Mouse (Mus musculus): ENCODE results near the gene Zscan5b.

DNA sequence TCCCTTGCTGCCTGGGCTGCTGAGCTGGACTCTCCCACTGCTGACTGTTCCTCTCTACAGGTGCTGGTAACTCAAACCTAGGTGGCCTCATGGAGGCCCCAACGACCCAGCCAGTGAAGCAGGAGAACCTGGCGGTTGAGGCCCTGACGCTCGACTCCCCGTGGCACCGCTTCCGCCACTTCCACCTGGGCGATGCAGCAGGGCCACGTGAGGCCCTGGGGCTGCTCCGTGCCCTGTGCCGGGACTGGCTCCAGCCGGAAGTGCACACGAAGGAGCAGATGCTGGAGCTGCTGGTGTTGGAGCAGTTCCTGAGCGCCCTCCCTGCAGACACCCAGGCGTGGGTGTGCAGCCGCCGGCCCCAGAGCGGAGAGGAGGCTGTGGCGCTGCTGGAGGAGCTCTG, 38.3 kb upstream of the Zscan5b start:
- TF ChIP-seq POLR2A (IDR thresholded peaks at IDR 0.05; ENCODE audit: control insufficient read depth, low read depth, low read length) = 0 out of 2 replicates have a peak, but pooled peaks have one; percentile 29
- no peak for TF ChIP-seq CTCF (IDR thresholded peaks at IDR 0.05; ENCODE audit: control insufficient read depth, insufficient read depth, insufficient replicate concordance, low read depth, low read length)

All from testis, adult 2 months (tissue).